ENCODE assay signal across 8 mouse cellular contexts in genomic region chrX:48343461-48343952, GRCm38 (mm10). TPM values are rescaled to one million over a fixed set of nuclear protein-coding genes. Genes with fewer than 3 reads are reported as not detected.
DNase-seq lines count a peak whose midpoint lies in the region; ATAC-seq lines count a peak whose summit lies in the region.

No protein-coding gene starts in this region.

- peak overlapping the region; percentile 62 for H3K4me3 ChIP-seq in lung, embryonic 16.5 days (ENCODE audit: low read length)

- peak; percentile 84 for DNase-seq in MEL-GATA-1-ER (ENCODE audit: extremely low read depth, low read depth)
- DNase-seq in cerebellum, adult 8-10 months: peak; percentile 80
- DNase-seq in forelimb bud, embryonic 11.5 days (ENCODE audit: low read depth, low spot score): peak; percentile 87
- peak; percentile 53 for DNase-seq in layer of hippocampus, adult 9-10 months (ENCODE audit: low spot score)
- peak; percentile 36 for DNase-seq in ovary, postnatal 10 days (ENCODE audit: low spot score)
- peak; percentile 82 to 85 for DNase-seq in thymus, postnatal 10 days (ENCODE audit: low spot score in 2 of 2)

- peak overlapping the region; percentile 73 for H3K27ac ChIP-seq in lung, embryonic 16.5 days (ENCODE audit: low read length)

- no peaks in the 10 kb centered on the region for H3K9me3 ChIP-seq in lung, embryonic 16.5 days (ENCODE audit: control insufficient read depth, low read length)

- H3K9ac ChIP-seq in lung, embryonic 16.5 days (ENCODE audit: low read length): peak overlapping the region; percentile 71

- no peaks in the 10 kb centered on the region for H3K4me1 ChIP-seq in lung, embryonic 16.5 days (replicated peaks; ENCODE audit: control insufficient read depth, insufficient read depth, low read length)

- 6% methylated on average over 28 of the region's 36 CpGs for WGBS in lung, embryonic 16.5 days

- no peaks in the 10 kb centered on the region for H3K36me3 ChIP-seq in lung, embryonic 16.5 days (ENCODE audit: control insufficient read depth, insufficient read depth, low read length)

- peak; percentile 89 to 92 for ATAC-seq in hematopoietic stem cell, adult 5-6 weeks (replicated peaks in 1 of 2; ENCODE audit: insufficient read depth in 1 of 2, low FRiP score in 2 of 2, low TSS enrichment in 1 of 2, low read depth in 1 of 2, poor library complexity in 2 of 2, severe bottlenecking in 2 of 2)
- peak; percentile 88 for ATAC-seq in lung, embryonic 16.5 days (ENCODE audit: low read depth)

- H3K4me2 ChIP-seq in lung, embryonic 16.5 days (ENCODE audit: low read depth, low read length): peak overlapping the region; percentile 81

- no peaks in the 10 kb centered on the region for H3K27me3 ChIP-seq in lung, embryonic 16.5 days (ENCODE audit: control insufficient read depth, insufficient read depth, low read depth, low read length)

RNA-seq across cellular contexts. Expression of gene Bcorl1, which starts 2.3 kb away (rescaled TPM):
- 9.6 and 12.4 TPM in 2 replicates for total RNA-seq in hematopoietic stem cell, adult 5-6 weeks (2017)
- polyA plus RNA-seq in lung, embryonic 16.5 days (2015; fragmentation: Nextera tagmentation; extraction: Ambion mirVana): 4.5 and 5.2 TPM in 2 replicates

Comparison
In these comparisons a context has a peak if more than half of its experiments do, and no peak if none do; other contexts are left out.
1. Peak in every context shown above with its lines: DNase-seq, ATAC-seq, H3K4me3 ChIP-seq and H3K27ac ChIP-seq.
2. DNase-seq: peak in every context shown above with its lines; median percentile 87 in forelimb bud, embryonic 11.5 days; 84 in MEL-GATA-1-ER; 84 in thymus, postnatal 10 days; 80 in cerebellum, adult 8-10 months; 53 in layer of hippocampus, adult 9-10 months; 36 in ovary, postnatal 10 days.